Mouse (Mus musculus): ENCODE results near the gene Glra4. TPM values are rescaled to one million over a fixed set of nuclear protein-coding genes. Genes with fewer than 3 reads are reported as not detected.

Glra4 gene
- total and polyA plus RNA-seq, 3 experiments: 0.13 TPM; not detected in 2

GRCm38 (mm10) chrX:136819752-136820151, 39.8 kb upstream of the Glra4 start:
- no peaks in the 10 kb centered on the region for H3K9me3 ChIP-seq (replicated peaks; ENCODE audit: insufficient read depth, low read length)
- H3K4me3 ChIP-seq (ENCODE audit: control insufficient read depth in 1 of 2, insufficient read depth in 1 of 2, low read depth in 2 of 2, low read length in 2 of 2): no peak overlapping the region
- H3K79me2 ChIP-seq (ENCODE audit: control insufficient read depth, insufficient read depth, low read length, poor library complexity): no peaks in the 10 kb centered on the region
- peaks cover 0 to 2% of the 10 kb centered on the region in 2 experiments; a peak in 2 of 4 replicates for H3K36me3 ChIP-seq (ENCODE audit: control insufficient read depth in 1 of 2, insufficient read depth in 2 of 2, low read length in 2 of 2)
- DNase-seq (ENCODE audit: low read depth, low spot score): no peak
- no peaks in the 10 kb centered on the region for H3K27me3 ChIP-seq (ENCODE audit: control insufficient read depth in 1 of 2, insufficient read depth in 2 of 2, low read length in 2 of 2)
- no peak overlapping the region for H3K9ac ChIP-seq (ENCODE audit: control insufficient read depth, low read depth, low read length, poor library complexity, severe bottlenecking)
- no peaks in the 10 kb centered on the region for H3K4me1 ChIP-seq (ENCODE audit: control insufficient read depth in 1 of 2, insufficient read depth in 2 of 2, low read length in 2 of 2)
- TF ChIP-seq RCOR1 (IDR thresholded peaks at IDR 0.05; ENCODE audit: low read depth, low read length): no peak
- no peak overlapping the region for H3K27ac ChIP-seq (ENCODE audit: control insufficient read depth, low read depth, low read length)

GRCm38 (mm10) chrX:136797223-136797622, 17.3 kb upstream of the Glra4 start:
- H3K4me1 ChIP-seq (ENCODE audit: control insufficient read depth in 1 of 2, insufficient read depth in 2 of 2, low read length in 2 of 2): no peaks in the 10 kb centered on the region
- H3K9me3 ChIP-seq (replicated peaks; ENCODE audit: insufficient read depth, low read length): no peaks in the 10 kb centered on the region
- no peaks in the 10 kb centered on the region for H3K36me3 ChIP-seq (ENCODE audit: control insufficient read depth in 1 of 2, insufficient read depth in 2 of 2, low read length in 2 of 2)
- no peaks in the 10 kb centered on the region for H3K27me3 ChIP-seq (ENCODE audit: control insufficient read depth in 1 of 2, insufficient read depth in 2 of 2, low read length in 2 of 2)
- no peak for DNase-seq (ENCODE audit: low read depth, low spot score)
- no peak overlapping the region for H3K4me3 ChIP-seq (ENCODE audit: control insufficient read depth in 1 of 2, insufficient read depth in 1 of 2, low read depth in 2 of 2, low read length in 2 of 2)
- no peak for TF ChIP-seq NRF1 (IDR thresholded peaks at IDR 0.05; ENCODE audit: insufficient read depth, low read depth, low read length, poor library complexity, severe bottlenecking)
- no peak for TF ChIP-seq CHD2 (IDR thresholded peaks at IDR 0.05; ENCODE audit: low read length)
- TF ChIP-seq HCFC1 (IDR thresholded peaks at IDR 0.05; ENCODE audit: low read depth, low read length): no peak
- TF ChIP-seq USF1 (IDR thresholded peaks at IDR 0.05; ENCODE audit: low read depth, low read length): no peak
- no peak for TF ChIP-seq RCOR1 (IDR thresholded peaks at IDR 0.05; ENCODE audit: low read depth, low read length)
- TF ChIP-seq MYB (IDR thresholded peaks at IDR 0.05; ENCODE audit: low read depth, low read length): no peak
- TF ChIP-seq MAFK (IDR thresholded peaks at IDR 0.05; ENCODE audit: borderline replicate concordance, low read depth, low read length): no peak
- H3K27ac ChIP-seq (ENCODE audit: control insufficient read depth, low read depth, low read length): no peak overlapping the region
- H3K79me2 ChIP-seq (ENCODE audit: control insufficient read depth, insufficient read depth, low read length, poor library complexity): no peaks in the 10 kb centered on the region
- no peak overlapping the region for H3K9ac ChIP-seq (ENCODE audit: control insufficient read depth, low read depth, low read length, poor library complexity, severe bottlenecking)

GRCm38 (mm10) chrX:136789446-136789845, 9.5 kb upstream of the Glra4 start:
- TF ChIP-seq HCFC1 (IDR thresholded peaks at IDR 0.05; ENCODE audit: low read depth, low read length) (no peak), NELFE (IDR thresholded peaks at IDR 0.05; ENCODE audit: low read depth, low read length) (no peak), RAD21 (IDR thresholded peaks at IDR 0.05; ENCODE audit: low read depth, low read length) (no peak), EP300 (IDR thresholded peaks at IDR 0.05; ENCODE audit: low read depth in 1 of 2, low read length in 2 of 2) (no peak), POLR2AphosphoS2 (IDR thresholded peaks at IDR 0.05; ENCODE audit: low read length) (no peak), TBP (IDR thresholded peaks at IDR 0.05; ENCODE audit: low read depth, low read length) (no peak), GATA1 (IDR thresholded peaks at IDR 0.05; ENCODE audit: low read depth, low read length) (no peak), ZC3H11A (IDR thresholded peaks at IDR 0.05; ENCODE audit: low read depth, low read length) (no peak), MAX (IDR thresholded peaks at IDR 0.05; ENCODE audit: low read length) (no peak)
- no peak overlapping the region for H3K27ac ChIP-seq (ENCODE audit: control insufficient read depth, low read depth, low read length)
- H3K4me3 ChIP-seq (ENCODE audit: control insufficient read depth in 1 of 2, insufficient read depth in 1 of 2, low read depth in 2 of 2, low read length in 2 of 2): no peak overlapping the region
- DNase-seq (ENCODE audit: low read depth, low spot score): no peak
- no peaks in the 10 kb centered on the region; a peak in 1 of 4 replicates for H3K36me3 ChIP-seq (ENCODE audit: control insufficient read depth in 1 of 2, insufficient read depth in 2 of 2, low read length in 2 of 2)
- H3K79me2 ChIP-seq (ENCODE audit: control insufficient read depth, insufficient read depth, low read length, poor library complexity): no peaks in the 10 kb centered on the region
- H3K27me3 ChIP-seq (ENCODE audit: control insufficient read depth in 1 of 2, insufficient read depth in 2 of 2, low read length in 2 of 2): no peaks in the 10 kb centered on the region
- H3K4me1 ChIP-seq (ENCODE audit: control insufficient read depth in 1 of 2, insufficient read depth in 2 of 2, low read length in 2 of 2): no peaks in the 10 kb centered on the region
- H3K9me3 ChIP-seq (replicated peaks; ENCODE audit: insufficient read depth, low read length): no peaks in the 10 kb centered on the region
- no peak overlapping the region for H3K9ac ChIP-seq (ENCODE audit: control insufficient read depth, low read depth, low read length, poor library complexity, severe bottlenecking)

Measured in MEL (cell line).